Mouse (Mus musculus): Measurements from ENCODE around the gene BC067074.

BC067074 gene

GRCm38 (mm10) chr13:113321972-113322371 is 29.0 kb downstream of the BC067074 start:
- DNase-seq (ENCODE audit: low read depth, low spot score), result peak; percentile 66

DNA sequence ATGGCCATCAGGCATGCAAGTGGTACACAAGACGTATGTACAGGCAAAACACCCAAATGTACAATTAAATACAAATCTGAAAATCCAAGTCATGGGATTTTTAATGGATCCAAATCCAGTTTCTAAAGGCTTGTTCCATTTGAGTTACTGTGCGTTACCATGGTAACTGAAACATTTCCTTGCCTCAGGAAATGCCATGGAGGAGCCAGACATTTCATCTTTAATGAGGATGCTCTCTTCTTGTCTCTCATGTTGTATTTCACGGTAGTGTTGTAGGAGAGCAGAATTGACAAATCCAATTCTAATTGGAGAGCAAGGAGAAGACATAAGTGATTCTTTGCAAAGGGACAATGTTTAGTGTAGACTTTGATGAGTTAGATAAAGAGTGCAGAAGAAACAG is 31.3 kb downstream of the BC067074 start:
- no peak for DNase-seq (ENCODE audit: low read depth, low spot score)

GRCm38 (mm10) chr13:113325678-113326077 is 32.7 kb downstream of the BC067074 start:
- no peak for DNase-seq (ENCODE audit: low read depth, low spot score)

GRCm38 (mm10) chr13:113332256-113332655 is 39.3 kb downstream of the BC067074 start:
- DNase-seq (ENCODE audit: low read depth, low spot score), result no peak

- DNase-seq (ENCODE audit: low read depth, low spot score), result no peak
Observed at GRCm38 (mm10) chr13:113333374-113333773, 40.4 kb downstream of the BC067074 start.

DNA sequence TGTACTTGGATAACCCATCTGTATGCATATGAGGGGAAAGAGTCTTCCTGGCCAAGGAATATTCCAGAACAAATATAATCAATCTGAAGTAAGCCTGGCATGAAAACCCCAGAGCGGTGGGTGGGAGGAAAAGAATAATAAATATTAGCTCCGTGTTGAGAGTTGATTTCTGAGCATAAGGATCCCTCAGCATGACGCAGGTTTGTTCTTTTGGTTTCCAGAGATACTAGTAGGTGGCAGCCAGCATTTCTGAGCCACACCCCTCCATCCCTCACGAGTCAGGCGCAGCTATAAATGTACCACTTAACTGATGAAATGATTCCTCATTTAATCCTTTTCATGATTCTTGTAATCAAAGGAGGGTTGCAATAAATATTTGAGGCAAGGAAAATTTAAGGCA is 41.0 kb downstream of the BC067074 start:
- DNase-seq (ENCODE audit: low read depth, low spot score), result no peak

- DNase-seq (ENCODE audit: low read depth, low spot score), result no peak
Observed at GRCm38 (mm10) chr13:113334773-113335172, 41.8 kb downstream of the BC067074 start.

- DNase-seq (ENCODE audit: low read depth, low spot score), result peak; percentile 63
Observed at GRCm38 (mm10) chr13:113337223-113337858, 44.4 kb downstream of the BC067074 start.

- no peak for DNase-seq (ENCODE audit: low read depth, low spot score)
Observed at GRCm38 (mm10) chr13:113340644-113341043, 47.7 kb downstream of the BC067074 start.

DNA sequence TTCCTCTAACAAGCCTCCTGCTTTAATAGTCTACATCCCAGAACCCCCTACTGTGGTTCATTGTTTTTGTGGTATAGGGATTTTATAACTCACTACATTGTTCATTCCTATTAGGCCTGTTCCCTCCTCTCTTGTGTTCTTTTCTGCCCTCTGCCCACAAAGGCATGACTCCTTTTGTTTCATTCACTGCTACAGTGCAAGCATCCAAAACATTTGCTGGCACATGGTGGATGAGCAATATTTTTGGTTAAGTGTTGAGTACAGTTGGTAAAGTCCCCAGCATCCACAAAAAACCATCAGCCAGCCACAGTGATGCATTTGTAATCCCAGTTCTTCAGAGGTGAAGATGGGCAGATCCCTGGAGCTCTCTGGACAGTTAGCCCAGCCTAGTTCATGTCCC is 48.2 kb downstream of the BC067074 start:
- no peak for DNase-seq (ENCODE audit: low read depth, low spot score)

DNA sequence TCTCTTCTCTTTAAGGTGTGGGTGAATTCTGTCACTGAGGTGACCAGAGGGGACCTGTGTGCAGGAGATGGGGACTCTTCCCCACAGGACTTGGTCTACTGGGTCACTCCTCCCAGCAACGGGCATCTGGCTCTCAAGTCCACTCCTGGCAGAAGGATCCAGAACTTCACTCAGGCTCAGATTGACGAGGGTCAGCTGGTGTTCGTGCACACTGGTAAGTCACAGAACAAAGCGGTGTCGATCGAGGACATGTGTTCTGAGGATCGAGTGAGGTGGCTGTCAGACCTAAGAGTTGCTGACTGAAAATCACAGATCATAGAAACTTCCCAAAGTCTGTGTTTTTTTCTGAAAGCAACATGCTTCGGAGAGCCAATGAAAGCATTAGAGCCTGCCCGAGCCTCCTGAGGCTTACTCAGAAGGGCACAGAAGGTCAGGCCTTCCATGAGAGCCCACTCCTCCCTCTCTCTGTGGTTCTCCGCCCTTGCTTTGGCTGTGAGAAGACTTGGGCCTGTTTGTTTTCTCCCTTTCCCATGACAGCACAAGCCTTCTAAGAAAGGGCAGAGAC is 49.5 kb downstream of the BC067074 start:
- no peak for DNase-seq (ENCODE audit: low read depth, low spot score)

DNA sequence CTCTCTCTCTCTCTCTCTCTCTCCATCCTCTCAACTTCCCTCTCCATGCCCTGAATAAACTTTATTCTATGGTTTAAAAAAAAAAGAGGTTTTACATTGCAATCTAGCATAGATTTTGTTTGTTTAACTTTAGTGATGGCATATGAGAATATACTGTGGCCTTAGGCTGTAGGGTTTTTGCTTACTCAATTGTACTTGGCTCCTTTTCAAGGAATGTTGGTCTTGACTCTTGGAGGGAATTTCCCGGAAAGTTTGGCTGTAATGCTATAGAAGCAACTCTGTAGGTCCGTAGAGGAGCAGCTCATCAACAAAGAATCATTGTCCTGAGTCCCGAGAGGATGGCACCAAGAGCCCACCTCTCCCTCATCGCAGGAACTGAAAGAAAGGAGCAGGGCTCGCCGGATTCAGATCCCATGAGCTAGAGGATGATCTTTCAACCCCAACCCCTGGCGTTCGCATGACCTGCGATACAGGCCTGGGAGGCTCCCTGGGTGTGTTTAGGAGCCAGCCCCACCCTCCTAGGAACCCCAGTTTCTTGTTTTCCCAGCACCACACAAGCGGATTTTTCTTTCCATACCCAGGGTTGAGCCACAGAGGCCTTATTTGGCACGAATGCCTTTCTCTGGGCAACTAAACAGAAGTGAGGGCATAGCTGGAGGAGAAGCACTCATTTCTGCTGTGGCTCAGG is 57.9 kb downstream of the BC067074 start:
- DNase-seq (ENCODE audit: low read depth, low spot score), result no peak

GRCm38 (mm10) chr13:113353546-113353945 is 60.6 kb downstream of the BC067074 start:
- no peak for DNase-seq (ENCODE audit: low read depth, low spot score)

DNA sequence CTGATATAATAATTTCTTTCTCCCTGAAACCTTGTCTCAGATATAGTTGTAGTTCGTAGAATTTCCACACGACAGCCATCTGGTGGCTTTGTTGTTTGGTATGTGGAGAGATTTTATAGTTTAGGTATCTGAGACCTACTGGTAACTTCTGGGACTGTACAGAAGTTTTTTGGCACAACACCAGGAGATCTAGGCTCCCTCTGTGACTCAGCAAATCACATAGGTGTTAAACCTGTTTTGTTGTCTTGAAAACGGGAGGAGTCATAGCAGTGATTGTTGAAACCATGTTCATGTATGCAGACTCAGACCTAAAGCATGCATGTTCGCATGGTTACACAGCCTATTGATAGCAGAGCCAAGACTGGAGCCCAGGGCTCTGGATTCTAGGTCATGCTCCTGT is 61.0 kb downstream of the BC067074 start:
- DNase-seq (ENCODE audit: low read depth, low spot score), result no peak

GRCm38 (mm10) chr13:113355022-113355421 is 62.1 kb downstream of the BC067074 start:
- DNase-seq (ENCODE audit: low read depth, low spot score), result no peak

DNA sequence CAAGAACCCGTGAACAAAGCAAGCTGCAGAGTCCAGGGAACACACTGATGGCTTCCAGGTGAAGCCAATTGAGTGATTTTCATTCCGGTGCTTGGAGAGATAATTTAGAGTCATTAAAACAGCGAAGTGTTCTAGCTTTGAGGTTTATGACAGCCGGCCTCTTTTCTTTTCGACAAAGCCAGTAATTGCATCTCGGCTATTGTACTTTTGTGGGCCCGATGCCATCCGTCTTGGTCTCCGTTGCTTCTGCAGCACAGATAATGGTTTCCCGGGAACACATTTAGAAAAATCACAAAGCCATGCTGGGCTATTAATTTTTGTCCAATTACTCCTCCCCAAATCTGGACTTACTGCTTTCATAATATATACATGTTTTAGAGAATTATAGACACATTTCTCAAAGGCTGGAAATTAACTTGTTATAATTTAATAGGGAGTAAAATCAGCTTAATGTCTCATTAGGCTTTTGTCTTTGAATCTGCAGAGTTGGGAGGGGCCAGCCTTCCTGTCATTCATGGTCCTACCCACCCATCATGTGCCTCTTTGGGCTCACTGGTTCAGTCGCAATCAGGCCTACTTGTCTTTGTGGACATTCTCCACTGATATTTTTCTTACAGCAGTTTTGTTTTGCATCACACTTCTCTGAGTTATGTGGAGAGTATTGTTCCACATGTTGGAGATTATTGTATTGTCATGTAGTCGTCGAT is 64.6 kb downstream of the BC067074 start:
- DNase-seq (ENCODE audit: low read depth, low spot score), result no peak

GRCm38 (mm10) chr13:113359676-113360075 is 66.7 kb downstream of the BC067074 start:
- DNase-seq (ENCODE audit: low read depth, low spot score), result no peak

DNA sequence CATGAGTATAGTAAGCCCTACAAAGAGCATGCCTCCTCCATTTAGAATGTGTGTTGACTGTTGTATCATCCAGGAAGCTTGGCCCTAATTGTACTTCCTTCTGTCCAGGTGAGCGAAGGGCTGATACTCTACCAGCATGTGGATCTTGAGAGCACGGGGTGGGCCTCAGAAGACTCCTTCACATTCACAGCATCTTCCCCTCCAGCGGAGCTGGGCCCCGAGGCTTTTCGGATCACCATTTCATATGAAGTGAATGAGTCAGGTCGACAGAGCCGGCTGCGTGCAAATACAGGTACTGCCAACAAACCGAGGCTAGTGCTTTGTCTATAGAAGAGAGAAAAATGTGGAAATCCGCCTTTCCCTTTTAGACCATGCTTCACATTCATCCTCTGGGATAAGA is 73.0 kb downstream of the BC067074 start:
- no peak for DNase-seq (ENCODE audit: low read depth, low spot score)

DNA sequence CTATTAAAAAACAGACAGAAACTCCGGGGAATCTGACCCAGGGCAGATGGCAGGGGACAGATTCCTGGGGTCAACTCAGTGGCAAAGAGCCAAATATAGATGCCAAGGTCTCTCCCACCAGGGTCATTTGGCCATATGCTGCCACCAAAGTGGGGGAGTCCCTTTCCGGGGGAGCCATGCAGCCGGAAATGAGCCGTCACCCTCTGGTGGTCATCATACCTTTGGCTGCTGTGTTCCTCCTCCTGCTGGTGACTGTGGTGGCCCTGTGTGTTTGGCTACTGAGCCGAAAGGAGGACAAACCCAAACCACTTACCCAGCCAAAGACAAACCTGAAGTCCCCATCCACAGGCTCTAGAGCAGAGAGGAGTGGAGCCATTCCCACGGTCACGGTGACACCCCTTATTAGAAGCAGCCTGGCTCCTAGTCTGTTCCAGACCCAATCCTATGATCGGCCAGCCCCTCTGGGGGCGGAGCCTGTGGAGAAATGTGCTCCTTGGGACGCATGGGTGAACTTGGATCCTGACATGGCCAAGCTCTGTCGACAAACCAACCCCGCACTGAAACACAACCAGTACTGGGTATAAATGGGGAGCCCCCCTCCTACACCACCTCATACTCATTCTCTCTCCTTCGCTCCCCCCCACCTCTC is 76.1 kb downstream of the BC067074 start:
- peak; percentile 89 for DNase-seq (ENCODE audit: low read depth, low spot score)

DNA sequence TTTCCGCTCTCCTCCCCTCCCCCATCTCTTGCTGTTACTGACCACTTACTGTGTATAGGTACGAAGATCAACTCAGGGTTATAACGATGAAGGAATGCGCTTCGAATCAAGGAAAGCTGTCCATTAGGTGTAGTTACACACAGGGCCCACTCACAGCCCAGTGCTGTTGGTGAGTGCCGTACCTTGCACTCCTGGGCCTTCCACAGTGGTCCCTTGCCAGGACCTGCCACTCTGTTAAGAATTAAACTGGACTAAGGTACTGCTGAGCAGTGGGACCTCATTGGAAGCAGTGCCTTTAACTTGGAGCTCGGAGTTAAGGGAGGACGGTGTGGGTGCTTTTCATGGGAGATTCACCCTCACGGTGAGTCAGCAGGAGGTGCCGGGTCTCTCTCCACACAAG is 76.7 kb downstream of the BC067074 start:
- no peak for DNase-seq (ENCODE audit: low read depth, low spot score)

DNA sequence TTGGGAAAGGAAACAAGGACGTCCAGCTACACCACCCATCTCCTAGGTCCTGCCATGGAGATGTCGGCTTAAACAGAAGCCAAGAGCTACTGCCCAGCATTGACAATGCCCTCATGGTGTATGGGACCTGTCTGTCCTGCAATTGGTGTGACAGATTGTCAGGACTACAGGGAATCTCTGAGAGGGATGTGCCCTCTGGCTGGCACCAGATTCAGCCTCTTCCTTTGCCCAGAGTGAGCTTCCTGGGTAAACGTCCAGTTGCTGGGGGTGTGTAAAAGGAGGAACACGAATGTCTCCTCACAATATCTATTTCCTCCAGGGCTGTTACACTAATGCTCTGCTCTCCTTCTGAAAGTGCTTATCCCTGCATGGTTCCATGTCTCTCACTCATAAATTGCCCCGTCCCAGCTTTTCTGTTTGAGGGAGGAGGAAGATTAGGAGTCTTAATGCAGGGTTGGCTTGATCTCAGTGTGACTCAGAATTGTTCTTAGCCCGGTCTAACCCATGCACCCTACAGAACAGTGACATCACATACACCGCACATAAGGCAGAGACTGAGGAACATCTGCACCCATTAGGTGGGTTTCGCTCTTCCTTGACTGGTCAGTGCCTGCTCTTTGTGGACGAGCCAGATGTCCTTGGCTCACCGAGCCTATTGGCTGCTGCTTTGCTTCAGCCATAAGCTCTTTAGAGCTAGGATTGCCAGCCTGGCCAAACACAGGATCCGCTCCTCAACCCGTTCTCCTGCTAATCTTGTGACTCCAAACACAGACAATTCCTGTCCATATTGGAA is 80.5 kb downstream of the BC067074 start:
- no peak for DNase-seq (ENCODE audit: low read depth, low spot score)

Measured in A20 (cell line).